Mouse (Mus musculus) midbrain, embryonic 12.5 days (tissue): Measurements from ENCODE around the gene Ccpg1. TPM values are rescaled to one million over a fixed set of nuclear protein-coding genes. Genes with fewer than 3 reads are reported as not detected.

Source experiments
- ATAC-seq: fragments of 200-750 bp; cut with Nextera tagmentation; 2 replicates; pipeline ENCODE4 v1.8.0; 2017; ENCODE audit warnings: low read depth, moderate TSS enrichment, moderate library complexity; ENCODE audit not compliant: low FRiP score
- H3K27ac ChIP-seq: fragments of 300-500 bp; sonication (generic); replicated peaks from 2 replicates; pipeline ENCODE4 v1.5.1; 2016; ENCODE audit warnings: mild to moderate bottlenecking
- H3K27me3 ChIP-seq: fragments of 300-500 bp; sonication (generic); 2 replicates; pipeline ENCODE4 v1.6.1; 2016; ENCODE audit warnings: mild to moderate bottlenecking
- H3K36me3 ChIP-seq: fragments of 300-500 bp; sonication (generic); 2 replicates; pipeline ENCODE4 v1.6.1; 2016
- H3K4me1 ChIP-seq: fragments of 300-500 bp; sonication (generic); 2 replicates; pipeline ENCODE4 v1.6.1; 2016
- H3K4me2 ChIP-seq: fragments of 300-500 bp; sonication (generic); replicated peaks from 2 replicates; pipeline ENCODE4 v1.6.1; 2016; ENCODE audit warnings: mild to moderate bottlenecking, moderate library complexity
- H3K4me3 ChIP-seq: fragments of 300-500 bp; sonication (generic); 2 replicates; pipeline ENCODE4 v1.5.1; 2016; ENCODE audit warnings: mild to moderate bottlenecking
- H3K9ac ChIP-seq: fragments of 300-500 bp; sonication (generic); replicated peaks from 2 replicates; pipeline ENCODE4 v1.6.1; 2016; ENCODE audit warnings: mild to moderate bottlenecking, moderate library complexity
- H3K9me3 ChIP-seq: fragments of 300-500 bp; sonication (generic); 2 replicates; pipeline ENCODE4 v1.6.1; 2016; ENCODE audit warnings: mild to moderate bottlenecking
- WGBS: fragments of 180-500 bp; shearing (Covaris S2); methylation state at CpG from one replicate; pipeline ENCODE4 v1.1.7; 2016; 5-methylcytosine and 5-hydroxymethylcytosine counted together
- polyA plus RNA-seq: library from polyadenylated mRNA; unstranded; fragments of >200 nt; fragmentation: Nextera tagmentation; extraction: Ambion mirVana; gene quantifications from 2 replicates; pipeline ENCODE4 v1.2.1, GENCODE M21; 2016

Ccpg1 gene
- polyA plus RNA-seq, 1 experiment from 2014 or later = 33.0 TPM

DNA sequence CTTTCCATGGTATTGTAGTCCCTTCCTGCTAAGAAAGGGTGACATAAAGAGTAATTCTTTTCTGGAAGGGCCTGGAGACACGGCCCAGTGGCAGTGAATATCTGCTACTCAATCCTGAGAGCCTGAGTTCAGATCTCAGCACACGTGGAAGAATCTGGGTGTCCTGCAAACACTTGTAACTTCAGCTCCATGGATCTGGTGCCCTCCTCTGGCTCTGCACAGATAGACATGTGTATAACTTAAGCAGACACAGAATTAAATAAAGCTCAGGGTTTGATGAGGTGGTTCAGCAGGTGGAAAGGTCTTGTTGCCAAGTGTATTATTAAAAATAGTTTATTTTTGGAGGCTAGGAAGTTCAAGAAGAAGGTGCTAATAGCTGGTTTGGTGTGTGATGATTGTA lies 15.3 kb downstream of the Ccpg1 start:
- Histone ChIP-seq H3K4me2 (no peak overlapping the region), H3K4me1 (no peaks in the 10 kb centered on the region), H3K9ac (no peak overlapping the region), H3K36me3 (peaks cover 13% of the 10 kb centered on the region), H3K9me3 (no peaks in the 10 kb centered on the region), H3K4me3 (no peak overlapping the region), H3K27ac (no peak overlapping the region), H3K27me3 (no peaks in the 10 kb centered on the region)
- ATAC-seq = no peak
- 76% methylated on average over 2 of the region's 2 CpGs for WGBS

DNA sequence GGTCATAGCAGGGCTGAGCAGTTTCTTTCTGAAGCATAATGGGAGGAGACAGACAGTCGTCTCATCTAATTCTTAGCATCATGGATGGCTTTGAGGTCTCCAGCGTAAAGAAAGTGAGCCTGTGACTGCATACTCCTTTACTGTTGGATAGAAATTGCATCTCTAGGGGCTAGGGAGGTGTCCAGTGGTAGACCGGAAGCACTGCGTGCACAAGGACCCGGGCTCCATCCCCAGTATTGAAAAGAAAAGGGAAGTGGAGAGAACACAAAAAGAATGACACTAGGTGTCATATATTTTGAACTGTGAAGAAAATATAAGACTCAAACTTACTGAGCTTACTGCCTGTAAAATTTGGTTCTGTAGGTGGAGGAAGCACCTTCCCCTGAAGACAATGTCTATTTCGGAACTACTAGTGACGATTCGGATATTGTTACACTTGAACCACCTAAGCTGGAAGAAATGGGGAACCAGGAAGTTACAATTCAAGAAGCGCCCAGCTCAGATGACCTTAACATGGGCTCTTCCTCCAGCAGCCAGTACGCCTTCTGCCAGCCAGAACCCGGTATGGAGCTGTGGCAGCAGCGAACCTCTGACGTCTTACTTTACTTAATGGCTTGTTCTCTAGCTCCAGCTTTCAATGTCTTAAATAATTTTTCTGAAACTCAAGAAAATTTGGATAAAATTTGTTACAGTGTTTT lies 16.2 kb downstream of the Ccpg1 start:
- 87% methylated on average over 13 of the region's 13 CpGs for WGBS
- Histone ChIP-seq H3K27ac (no peak overlapping the region), H3K9ac (no peak overlapping the region), H3K4me1 (no peaks in the 10 kb centered on the region), H3K36me3 (peaks cover 22% of the 10 kb centered on the region), H3K27me3 (no peaks in the 10 kb centered on the region), H3K9me3 (no peaks in the 10 kb centered on the region), H3K4me2 (no peak overlapping the region), H3K4me3 (no peak overlapping the region)
- ATAC-seq = no peak

DNA sequence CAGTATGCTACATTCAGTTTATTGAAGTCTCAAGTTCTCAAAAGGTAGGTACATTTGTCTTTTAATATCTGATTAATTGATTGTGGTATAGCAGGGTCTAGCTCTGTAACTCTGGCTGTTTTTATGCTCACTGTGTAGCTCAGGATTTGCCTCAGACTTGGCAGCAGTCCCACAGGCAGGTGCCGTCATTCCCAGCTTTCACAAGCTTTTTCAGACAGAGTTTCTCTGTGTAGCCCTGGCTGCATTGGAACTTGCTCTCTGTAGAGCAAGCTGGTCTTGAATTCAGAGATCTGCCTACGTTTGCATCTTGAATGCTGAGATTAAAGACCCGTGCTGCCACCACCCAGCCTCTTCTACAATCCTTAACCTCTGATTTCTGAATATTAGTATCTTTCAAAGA lies 16.9 kb downstream of the Ccpg1 start:
- no peak overlapping the region for H3K4me3 ChIP-seq
- H3K36me3 ChIP-seq = peaks cover 22% of the 10 kb centered on the region
- H3K27me3 ChIP-seq = no peaks in the 10 kb centered on the region
- no peak overlapping the region for H3K9ac ChIP-seq
- H3K27ac ChIP-seq = no peak overlapping the region
- no peak overlapping the region for H3K4me2 ChIP-seq
- no peak for ATAC-seq
- no peaks in the 10 kb centered on the region for H3K4me1 ChIP-seq
- no peaks in the 10 kb centered on the region for H3K9me3 ChIP-seq
- WGBS = 75% methylated on average over 3 of the region's 3 CpGs

GRCm38 (mm10) chr9:73004076-73004475 lies 18.8 kb downstream of the Ccpg1 start:
- Histone ChIP-seq H3K4me2 (no peak overlapping the region), H3K27ac (no peak overlapping the region), H3K9ac (no peak overlapping the region), H3K9me3 (no peaks in the 10 kb centered on the region), H3K36me3 (peaks cover 22% of the 10 kb centered on the region), H3K27me3 (no peaks in the 10 kb centered on the region), H3K4me1 (no peaks in the 10 kb centered on the region), H3K4me3 (no peak overlapping the region)
- no peak for ATAC-seq
- WGBS = 84% methylated on average over 8 of the region's 8 CpGs

DNA sequence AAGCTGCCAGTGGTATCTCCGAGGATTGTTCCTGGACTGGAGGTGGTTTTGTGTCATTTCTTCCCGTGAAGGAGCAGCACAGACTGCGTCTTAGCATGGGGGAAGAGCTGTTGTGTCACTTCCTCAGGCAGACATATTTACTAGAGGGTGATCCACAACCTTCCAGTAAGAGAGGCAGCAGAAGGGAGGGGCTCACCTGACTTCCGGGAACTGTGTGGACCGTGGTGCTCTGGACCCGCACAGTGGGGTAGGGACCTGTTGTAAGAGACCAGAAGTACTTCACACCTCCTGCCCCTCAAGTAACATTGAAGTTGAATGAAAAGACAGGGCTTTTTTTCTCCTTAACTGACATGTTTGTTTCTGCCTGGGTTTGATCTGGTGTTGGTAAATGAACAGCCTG lies 19.9 kb downstream of the Ccpg1 start:
- no peak overlapping the region for H3K27ac ChIP-seq
- H3K36me3 ChIP-seq = peaks cover 26% of the 10 kb centered on the region
- no peak overlapping the region for H3K4me2 ChIP-seq
- ATAC-seq = no peak
- H3K27me3 ChIP-seq = no peaks in the 10 kb centered on the region
- H3K4me1 ChIP-seq = no peaks in the 10 kb centered on the region
- no peak overlapping the region for H3K9ac ChIP-seq
- no peaks in the 10 kb centered on the region for H3K9me3 ChIP-seq
- no peak overlapping the region for H3K4me3 ChIP-seq
- WGBS = 85% methylated on average over 6 of the region's 6 CpGs

GRCm38 (mm10) chr9:73006175-73006574 lies 20.9 kb downstream of the Ccpg1 start:
- WGBS = 95% methylated on average over 3 of the region's 3 CpGs
- peaks cover 35% of the 10 kb centered on the region for H3K36me3 ChIP-seq
- no peak overlapping the region for H3K27ac ChIP-seq
- H3K4me3 ChIP-seq = no peak overlapping the region
- H3K9me3 ChIP-seq = no peaks in the 10 kb centered on the region
- H3K4me2 ChIP-seq = no peak overlapping the region
- H3K27me3 ChIP-seq = no peaks in the 10 kb centered on the region
- H3K4me1 ChIP-seq = no peaks in the 10 kb centered on the region
- ATAC-seq = no peak
- no peak overlapping the region for H3K9ac ChIP-seq

DNA sequence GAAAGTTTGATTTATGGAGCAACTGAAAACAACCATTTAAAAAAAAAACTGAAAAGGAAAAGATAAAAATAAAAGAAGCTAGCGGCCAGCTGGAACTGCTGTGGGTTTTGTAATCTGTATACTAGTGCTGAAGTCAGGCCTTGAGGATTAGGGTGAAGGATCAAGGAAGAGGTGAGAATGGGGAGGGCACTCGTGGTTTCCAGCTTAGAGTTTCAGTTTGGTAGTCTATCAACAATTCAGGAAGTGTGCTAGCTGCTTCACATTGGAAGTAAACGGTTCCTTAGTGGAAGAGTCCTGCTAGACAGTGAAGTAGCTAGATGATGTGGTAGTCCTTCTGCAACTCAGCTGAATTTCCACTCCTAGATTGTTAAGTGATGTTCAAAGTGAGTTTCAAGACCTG lies 23.2 kb downstream of the Ccpg1 start:
- Histone ChIP-seq H3K4me3 (no peak overlapping the region), H3K36me3 (peaks cover 47% of the 10 kb centered on the region)
- WGBS = 74% methylated on average over 3 of the region's 3 CpGs

DNA sequence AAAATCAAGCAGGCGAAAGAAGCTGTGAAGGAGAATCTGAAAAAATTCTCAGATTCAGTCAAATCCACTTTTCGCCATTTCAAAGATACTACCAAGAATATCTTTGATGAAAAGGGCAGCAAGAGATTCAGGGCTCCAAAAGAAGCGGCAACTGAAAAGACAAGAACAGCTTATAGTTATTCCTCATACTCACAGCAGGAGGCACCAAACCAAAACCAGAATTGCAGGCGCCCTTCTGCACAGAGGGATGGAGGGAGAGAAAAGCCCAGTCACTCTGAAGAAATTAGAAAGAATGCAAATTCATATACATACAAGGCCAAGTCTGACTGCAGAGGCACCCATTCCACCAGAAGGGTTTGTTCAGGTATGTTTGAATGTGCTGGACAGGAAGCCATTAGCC lies 27.4 kb downstream of the Ccpg1 start:
- H3K4me2 ChIP-seq = no peak overlapping the region
- H3K27ac ChIP-seq = no peak overlapping the region
- 92% methylated on average over 4 of the region's 4 CpGs for WGBS
- H3K9me3 ChIP-seq = no peaks in the 10 kb centered on the region
- no peak for ATAC-seq
- H3K27me3 ChIP-seq = no peaks in the 10 kb centered on the region
- H3K9ac ChIP-seq = no peak overlapping the region
- no peak overlapping the region for H3K4me3 ChIP-seq
- H3K4me1 ChIP-seq = no peaks in the 10 kb centered on the region
- peaks cover 71% of the 10 kb centered on the region for H3K36me3 ChIP-seq

More for the DNA sequence above, 23.2 kb downstream of the Ccpg1 start:
- no peaks in the 10 kb centered on the region for H3K9me3 ChIP-seq
- no peak overlapping the region for H3K9ac ChIP-seq
- no peak overlapping the region for H3K27ac ChIP-seq
- no peak overlapping the region for H3K4me2 ChIP-seq
- ATAC-seq = no peak
- no peaks in the 10 kb centered on the region for H3K4me1 ChIP-seq
- no peaks in the 10 kb centered on the region for H3K27me3 ChIP-seq

GRCm38 (mm10) chr9:73014724-73015123 lies 29.5 kb downstream of the Ccpg1 start:
- Histone ChIP-seq H3K4me3 (no peak overlapping the region), H3K4me2 (no peak overlapping the region), H3K4me1 (no peaks in the 10 kb centered on the region), H3K27me3 (no peaks in the 10 kb centered on the region), H3K27ac (no peak overlapping the region), H3K9me3 (no peaks in the 10 kb centered on the region), H3K9ac (no peak overlapping the region), H3K36me3 (peaks cover 88% of the 10 kb centered on the region)
- WGBS = 89% methylated on average over 13 of the region's 13 CpGs
- ATAC-seq = no peak

DNA sequence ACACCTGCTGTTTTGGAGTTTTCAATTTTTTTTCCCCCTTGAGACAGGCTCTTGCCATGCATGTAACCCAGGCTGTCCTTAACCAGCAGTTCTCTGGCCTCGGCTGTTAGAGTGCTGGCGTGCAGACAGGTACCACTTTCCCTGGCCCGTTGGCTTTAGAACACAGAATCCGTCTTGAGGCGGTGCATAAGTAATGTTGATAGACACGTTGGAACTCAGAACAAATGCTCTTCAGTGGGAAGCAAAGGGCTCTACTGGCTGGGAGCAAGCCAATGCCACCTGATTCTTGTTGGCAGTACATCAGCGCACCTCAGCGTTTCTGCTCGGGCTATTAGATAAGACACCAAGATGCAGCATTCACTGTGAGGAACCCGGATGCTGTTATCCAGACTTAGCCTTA lies 34.6 kb downstream of the Ccpg1 start:
- no peak overlapping the region for H3K27ac ChIP-seq
- 92% methylated on average over 10 of the region's 10 CpGs for WGBS
- H3K27me3 ChIP-seq = no peaks in the 10 kb centered on the region
- H3K9me3 ChIP-seq = no peaks in the 10 kb centered on the region
- no peak for ATAC-seq
- no peak overlapping the region for H3K9ac ChIP-seq
- H3K4me2 ChIP-seq = no peak overlapping the region
- no peak overlapping the region for H3K4me3 ChIP-seq
- peaks cover 64% of the 10 kb centered on the region for H3K36me3 ChIP-seq
- no peaks in the 10 kb centered on the region for H3K4me1 ChIP-seq

GRCm38 (mm10) chr9:73020566-73021097 lies 35.4 kb downstream of the Ccpg1 start:
- no peak for ATAC-seq
- H3K9me3 ChIP-seq = no peaks in the 10 kb centered on the region
- no peak overlapping the region for H3K9ac ChIP-seq
- no peaks in the 10 kb centered on the region for H3K27me3 ChIP-seq
- no peak overlapping the region for H3K27ac ChIP-seq
- no peak overlapping the region for H3K4me2 ChIP-seq
- peaks cover 57% of the 10 kb centered on the region for H3K36me3 ChIP-seq
- no peak overlapping the region for H3K4me3 ChIP-seq
- H3K4me1 ChIP-seq = no peaks in the 10 kb centered on the region
- WGBS = 94% methylated on average over 5 of the region's 5 CpGs

DNA sequence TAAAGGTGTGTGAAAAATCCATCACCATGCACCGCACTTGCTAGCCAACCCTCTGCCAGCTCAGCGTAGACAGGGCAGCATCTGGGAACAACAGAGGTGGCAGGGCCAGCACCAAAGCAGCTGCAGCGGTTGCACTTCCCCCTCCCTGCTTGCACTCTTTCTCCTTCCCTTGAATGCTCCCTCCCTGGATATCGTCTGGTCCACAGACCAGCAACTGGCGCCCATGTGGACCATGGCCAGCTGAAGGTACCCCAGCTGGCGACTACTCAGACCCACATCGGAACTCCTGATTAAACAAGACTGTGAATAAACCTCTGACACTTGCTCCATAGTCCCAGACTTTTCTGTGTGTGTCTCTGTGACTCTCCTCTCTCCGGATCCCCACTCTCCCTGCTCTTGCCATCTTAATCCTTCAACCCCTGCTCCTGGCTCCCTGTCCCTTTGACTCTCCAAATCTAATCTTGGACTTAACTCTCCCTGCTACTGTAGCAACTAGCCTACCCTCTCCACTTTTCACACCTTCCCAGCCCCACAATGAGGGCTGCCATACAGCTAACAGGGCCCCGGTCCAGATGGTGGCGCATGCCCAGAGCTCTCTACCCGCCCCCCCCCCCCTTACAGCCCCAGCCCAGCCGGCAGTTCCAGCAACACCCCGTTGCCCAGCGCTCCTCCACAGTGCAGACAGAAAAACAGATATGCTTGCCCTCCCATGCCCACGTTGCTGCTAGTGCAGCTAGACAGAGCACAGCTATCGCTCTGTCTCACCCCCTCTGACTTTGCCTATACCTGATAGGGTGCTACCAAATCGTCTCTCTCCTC lies 40.8 kb downstream of the Ccpg1 start:
- ATAC-seq = no peak
- H3K36me3 ChIP-seq = peaks cover 25% of the 10 kb centered on the region
- H3K27me3 ChIP-seq = no peaks in the 10 kb centered on the region
- H3K4me3 ChIP-seq = no peak overlapping the region
- 0 out of 2 replicates have a peak overlapping the region, but pooled peaks have one; percentile 23 for H3K4me2 ChIP-seq
- H3K4me1 ChIP-seq = peaks cover 5% of the 10 kb centered on the region; the same call in 1 of the 2 replicates
- H3K9me3 ChIP-seq = no peaks in the 10 kb centered on the region
- WGBS = 24% methylated on average over 17 of the region's 17 CpGs
- 0 out of 2 replicates have a peak overlapping the region, but pooled peaks have one; percentile 20 for H3K27ac ChIP-seq
- H3K9ac ChIP-seq = 0 out of 2 replicates have a peak overlapping the region, but pooled peaks have one; percentile 34
